Mouse (Mus musculus): ENCODE measurements around the gene Acsf3.

- no peak for TF ChIP-seq EP300 (IDR thresholded peaks at IDR 0.05; ENCODE audit: low read depth)
- TF ChIP-seq CTCF (IDR thresholded peaks at IDR 0.05; ENCODE audit: low read depth) = no peak
These were observed 75.5 kb downstream of the Acsf3 start for GRCm38 (mm10) chr8:122850641-122851240.

Measured in liver, postnatal 0 days (tissue).